Mouse (Mus musculus) brain, embryonic 14.5 days (tissue): ENCODE measurements around the gene Podxl2.

Experiments used
- CTCF ChIP-seq: fragments of 200-500 bp; IDR thresholded peaks from 2 replicates; pipeline ENCODE4 v1.5.1; 2012; ENCODE audit warnings: inconsistent platforms, mild to moderate bottlenecking, moderate library complexity, borderline replicate concordance; ENCODE audit not compliant: insufficient read depth, insufficient read length; ENCODE audit errors: extremely low read depth
- POLR2A ChIP-seq: fragments of 200-500 bp; IDR thresholded peaks from 2 replicates; pipeline ENCODE4 v1.6.1; 2012; ENCODE audit warnings: mild to moderate bottlenecking, inconsistent platforms, borderline replicate concordance; ENCODE audit not compliant: poor library complexity, insufficient read depth, insufficient read length, severe bottlenecking; ENCODE audit errors: extremely low read depth

- TF ChIP-seq POLR2A (no peak), CTCF (peak; percentile 52; the same call in 1 of the 2 replicates)
Measured at GRCm38 (mm10) chr6:88860914-88861313, 13.9 kb downstream of the Podxl2 start.
